Mouse (Mus musculus): ENCODE data around the gene Anpep. TPM values are rescaled to one million over a fixed set of nuclear protein-coding genes. Genes with fewer than 3 reads are reported as not detected.

Gene Anpep
- 1.9 and 2.1 TPM in 2 replicates for polyA plus RNA-seq (2015; fragmentation: Nextera tagmentation; extraction: Ambion mirVana)

DNA sequence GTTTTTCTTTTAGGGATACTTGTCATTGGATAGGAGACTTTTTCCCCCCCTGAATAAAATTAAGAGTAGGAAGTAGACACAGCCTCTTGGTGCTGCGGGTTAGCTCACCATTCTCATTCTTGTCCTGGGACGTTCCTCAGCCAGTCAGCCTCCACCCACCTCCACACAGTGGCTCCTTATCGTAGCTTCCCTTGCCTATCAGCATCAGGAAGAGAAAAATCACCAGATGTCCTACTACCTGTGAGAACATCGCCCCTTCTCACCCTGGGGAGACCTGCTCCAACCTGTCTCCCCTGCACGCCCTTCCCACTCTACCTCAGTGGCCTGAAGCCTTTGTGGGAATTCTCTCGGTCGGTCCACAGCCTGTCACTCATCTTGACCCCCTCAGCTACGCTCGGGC, at the start of gene Anpep:
Gene Anpep, minus strand, starts transcription at position 249 of the 400 bp plus-strand sequence.
- Histone ChIP-seq H3K36me3 (no peaks in the 10 kb centered on the region), H3K9me3 (no peaks in the 10 kb centered on the region), H3K9ac (replicated peaks) (no peak within 1 kb of the TSS), H3K27ac (no peak within 1 kb of the TSS), H3K4me3 (replicated peaks) (no peak within 1 kb of the TSS), H3K4me2 (replicated peaks) (no peak within 1 kb of the TSS), H3K4me1 (replicated peaks) (no peaks in the 10 kb centered on the region), H3K27me3 (0 out of 2 replicates have a peak, but pooled peaks cover 2% of the 10 kb centered on the region)
- no peak for ATAC-seq
- 85% methylated on average over 9 of the region's 9 CpGs for WGBS

DNA sequence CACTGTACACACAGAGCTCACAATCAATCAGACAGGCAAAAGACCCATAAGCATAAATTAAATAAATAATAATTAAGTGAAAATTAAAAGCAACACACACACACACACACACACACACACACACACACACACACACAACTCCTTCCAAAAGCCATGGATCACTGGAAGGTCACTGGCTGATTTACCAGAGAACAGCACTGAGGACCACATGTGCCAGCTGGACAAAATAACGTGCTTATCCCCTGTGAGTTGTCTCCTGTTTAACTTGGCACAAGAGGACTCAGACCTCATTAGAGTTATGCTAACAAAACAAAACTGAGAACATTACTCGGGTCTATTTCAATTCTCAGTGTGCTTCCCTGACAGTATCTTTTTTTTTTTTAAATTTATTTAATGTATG, 46.5 kb upstream of the Anpep start:
- Histone ChIP-seq H3K9me3 (no peaks in the 10 kb centered on the region), H3K9ac (replicated peaks) (no peak overlapping the region), H3K36me3 (peaks cover 71% of the 10 kb centered on the region), H3K4me1 (replicated peaks) (no peaks in the 10 kb centered on the region), H3K27ac (no peak overlapping the region), H3K4me3 (replicated peaks) (no peak overlapping the region), H3K4me2 (replicated peaks) (no peak overlapping the region), H3K27me3 (no peaks in the 10 kb centered on the region)
- 82% methylated on average over 2 of the region's 2 CpGs for WGBS
- ATAC-seq = no peak

DNA sequence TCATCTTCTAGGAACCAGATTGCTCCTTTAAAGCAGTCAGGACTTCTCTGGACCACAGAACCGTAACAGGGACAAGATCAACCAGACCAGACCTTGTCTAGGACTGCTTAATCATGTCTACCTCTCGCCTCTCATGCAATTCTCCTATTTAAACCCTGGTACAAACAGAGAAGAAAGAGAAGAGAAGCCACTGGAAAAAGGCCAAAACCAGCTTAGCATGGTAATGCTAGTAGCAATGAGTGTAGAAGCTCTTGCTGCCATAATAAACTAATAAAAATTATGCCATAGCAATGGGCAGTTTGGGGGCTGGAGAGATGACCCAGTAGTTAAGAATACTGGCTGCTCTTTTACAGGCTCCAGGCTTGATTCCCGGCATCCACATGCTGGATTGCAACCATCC, 46.1 kb upstream of the Anpep start:
- Histone ChIP-seq H3K4me1 (replicated peaks) (no peaks in the 10 kb centered on the region), H3K9ac (replicated peaks) (no peak overlapping the region), H3K9me3 (no peaks in the 10 kb centered on the region), H3K4me3 (replicated peaks) (no peak overlapping the region), H3K36me3 (peaks cover 76% of the 10 kb centered on the region), H3K27ac (no peak overlapping the region), H3K4me2 (replicated peaks) (no peak overlapping the region), H3K27me3 (no peaks in the 10 kb centered on the region)
- no peak for ATAC-seq
- 89% methylated on average over 3 of the region's 3 CpGs for WGBS

DNA sequence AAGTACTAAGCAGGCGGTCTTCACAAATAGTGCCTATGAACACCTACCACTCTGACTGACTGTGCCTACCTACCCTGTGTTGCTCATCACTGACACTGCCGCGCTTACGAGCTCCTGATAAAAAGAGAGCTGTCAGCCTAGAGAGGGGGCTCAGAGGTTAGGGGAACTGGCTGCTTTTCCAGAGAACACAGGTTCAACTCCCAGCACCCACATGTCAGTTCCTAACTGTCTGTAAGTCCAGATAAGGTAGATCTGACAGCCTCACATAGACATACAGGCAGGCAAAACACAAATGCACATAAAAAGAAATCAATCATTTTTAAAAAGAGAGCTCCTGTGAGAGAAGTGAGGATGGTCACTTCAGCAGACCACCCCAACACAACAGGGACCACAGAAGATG, 44.3 kb upstream of the Anpep start:
- Histone ChIP-seq H3K4me1 (replicated peaks) (no peaks in the 10 kb centered on the region), H3K27me3 (no peaks in the 10 kb centered on the region), H3K36me3 (peaks cover 81% of the 10 kb centered on the region), H3K9me3 (no peaks in the 10 kb centered on the region), H3K9ac (replicated peaks) (no peak overlapping the region), H3K4me2 (replicated peaks) (no peak overlapping the region), H3K27ac (no peak overlapping the region), H3K4me3 (replicated peaks) (no peak overlapping the region)
- WGBS = 96% methylated on average over 4 of the region's 4 CpGs
- ATAC-seq = no peak

GRCm38 (mm10) chr7:79903160-79903792, 42.4 kb upstream of the Anpep start:
- no peak for ATAC-seq
- peaks cover 76% of the 10 kb centered on the region for H3K36me3 ChIP-seq

GRCm38 (mm10) chr7:79900753-79901152, 39.9 kb upstream of the Anpep start:
- WGBS = 97% methylated on average over 6 of the region's 6 CpGs
- Histone ChIP-seq H3K4me1 (replicated peaks) (no peaks in the 10 kb centered on the region), H3K4me2 (replicated peaks) (no peak overlapping the region), H3K27me3 (no peaks in the 10 kb centered on the region), H3K9ac (replicated peaks) (no peak overlapping the region), H3K4me3 (replicated peaks) (no peak overlapping the region), H3K9me3 (no peaks in the 10 kb centered on the region), H3K36me3 (peaks cover 74% of the 10 kb centered on the region), H3K27ac (no peak overlapping the region)
- no peak for ATAC-seq

More at GRCm38 (mm10) chr7:79903160-79903792, 42.4 kb upstream of the Anpep start:
- Histone ChIP-seq H3K4me3 (replicated peaks) (no peak overlapping the region), H3K27me3 (no peaks in the 10 kb centered on the region), H3K4me2 (replicated peaks) (no peak overlapping the region), H3K9ac (replicated peaks) (no peak overlapping the region), H3K9me3 (no peaks in the 10 kb centered on the region), H3K4me1 (replicated peaks) (no peaks in the 10 kb centered on the region), H3K27ac (no peak overlapping the region)
- WGBS = 93% methylated on average over 8 of the region's 8 CpGs

DNA sequence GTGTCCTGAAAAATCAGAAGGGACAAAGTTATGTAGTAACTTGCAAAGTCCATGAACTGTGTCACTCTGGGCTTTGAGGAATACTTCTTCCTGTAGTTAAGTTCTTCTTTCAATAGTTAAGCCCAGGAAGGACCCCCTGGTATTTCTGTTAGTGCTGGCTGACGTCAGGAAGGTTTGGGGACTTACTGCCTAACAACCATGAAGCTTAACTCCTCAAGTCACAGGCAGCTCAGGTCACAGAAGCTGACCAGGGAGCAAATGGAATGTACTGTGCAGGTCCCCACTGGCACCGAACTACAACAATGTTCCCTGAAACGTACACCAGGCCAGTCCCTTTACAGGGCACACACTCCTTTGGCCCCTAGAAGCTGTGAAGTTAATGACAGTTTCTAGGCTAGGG, 34.4 kb upstream of the Anpep start:
- 70% methylated on average over 3 of the region's 3 CpGs for WGBS
- no peak overlapping the region for H3K4me3 ChIP-seq (replicated peaks)
- no peaks in the 10 kb centered on the region for H3K27me3 ChIP-seq
- H3K27ac ChIP-seq = no peak overlapping the region
- H3K4me2 ChIP-seq (replicated peaks) = no peak overlapping the region
- H3K4me1 ChIP-seq (replicated peaks) = no peaks in the 10 kb centered on the region
- H3K9ac ChIP-seq (replicated peaks) = no peak overlapping the region
- ATAC-seq = no peak
- peaks cover 76% of the 10 kb centered on the region for H3K36me3 ChIP-seq
- H3K9me3 ChIP-seq = no peaks in the 10 kb centered on the region

GRCm38 (mm10) chr7:79894790-79895189, 33.9 kb upstream of the Anpep start:
- no peak overlapping the region for H3K9ac ChIP-seq (replicated peaks)
- no peak overlapping the region for H3K27ac ChIP-seq
- no peaks in the 10 kb centered on the region for H3K27me3 ChIP-seq
- H3K4me3 ChIP-seq (replicated peaks) = no peak overlapping the region
- no peaks in the 10 kb centered on the region for H3K4me1 ChIP-seq (replicated peaks)
- ATAC-seq = no peak
- H3K36me3 ChIP-seq = peaks cover 78% of the 10 kb centered on the region
- WGBS = 95% methylated on average over 1 of the region's 1 CpGs
- no peaks in the 10 kb centered on the region for H3K9me3 ChIP-seq
- no peak overlapping the region for H3K4me2 ChIP-seq (replicated peaks)

- Histone ChIP-seq H3K4me1 (replicated peaks) (no peaks in the 10 kb centered on the region), H3K36me3 (peaks cover 72% of the 10 kb centered on the region), H3K4me3 (replicated peaks) (no peak overlapping the region), H3K9ac (replicated peaks) (no peak overlapping the region), H3K4me2 (replicated peaks) (no peak overlapping the region), H3K9me3 (no peaks in the 10 kb centered on the region), H3K27ac (no peak overlapping the region), H3K27me3 (no peaks in the 10 kb centered on the region)
- WGBS = 95% methylated on average over 6 of the region's 6 CpGs
- no peak for ATAC-seq
These were observed 31.9 kb upstream of the Anpep start for GRCm38 (mm10) chr7:79892576-79893428.

- H3K4me3 ChIP-seq (replicated peaks) = no peak overlapping the region
- no peak overlapping the region for H3K27ac ChIP-seq
- no peaks in the 10 kb centered on the region for H3K9me3 ChIP-seq
- no peaks in the 10 kb centered on the region for H3K4me1 ChIP-seq (replicated peaks)
- WGBS = 90% methylated on average over 15 of the region's 15 CpGs
- ATAC-seq = no peak
- H3K36me3 ChIP-seq = peaks cover 63% of the 10 kb centered on the region
- no peaks in the 10 kb centered on the region for H3K27me3 ChIP-seq
- H3K9ac ChIP-seq (replicated peaks) = no peak overlapping the region
- no peak overlapping the region for H3K4me2 ChIP-seq (replicated peaks)
These were observed 29.8 kb upstream of the Anpep start for GRCm38 (mm10) chr7:79890436-79891221.

DNA sequence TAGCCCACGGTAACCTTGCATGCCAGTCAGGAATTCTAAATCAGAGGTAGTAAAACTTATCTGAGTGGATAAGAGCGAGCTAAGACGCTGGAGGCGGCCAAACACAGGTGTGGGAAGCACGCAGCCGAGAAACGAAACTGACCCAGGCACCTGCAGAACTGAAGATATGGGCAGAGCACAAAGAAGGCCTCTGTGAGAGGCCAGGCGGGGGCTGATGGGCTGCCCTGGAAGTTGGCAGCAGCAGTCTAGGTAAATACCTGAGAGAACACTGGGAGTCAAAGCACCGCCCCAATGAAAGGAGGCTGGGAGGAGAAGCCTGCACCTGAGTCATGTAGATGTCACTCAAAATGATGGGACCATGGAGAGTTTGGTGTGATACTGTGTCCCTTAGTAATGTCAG, 27.7 kb upstream of the Anpep start:
- ATAC-seq = no peak

More for the DNA sequence above, 27.7 kb upstream of the Anpep start:
- Histone ChIP-seq H3K4me1 (replicated peaks) (no peaks in the 10 kb centered on the region), H3K4me2 (replicated peaks) (no peak overlapping the region), H3K27me3 (no peaks in the 10 kb centered on the region), H3K9me3 (no peaks in the 10 kb centered on the region), H3K27ac (no peak overlapping the region), H3K9ac (replicated peaks) (no peak overlapping the region), H3K36me3 (peaks cover 55% of the 10 kb centered on the region), H3K4me3 (replicated peaks) (no peak overlapping the region)
- WGBS = 93% methylated on average over 9 of the region's 9 CpGs
